Mouse (Mus musculus) testis, adult 2 months (tissue): Measurements from ENCODE around the gene Ppp1r35. TPM values are rescaled to one million over a fixed set of nuclear protein-coding genes. Genes with fewer than 3 reads are reported as not detected.

Source experiments
- H3K27ac ChIP-seq: fragments of 200-500 bp; 2 replicates; pipeline ENCODE4 v1.5.1; 2012; ENCODE audit warnings: low read depth, low read length; ENCODE audit not compliant: control insufficient read depth, insufficient read depth
- H3K27me3 ChIP-seq: fragments of 200-500 bp; 2 replicates; pipeline ENCODE4 v1.6.1; 2012; ENCODE audit warnings: mild to moderate bottlenecking, low read length, moderate library complexity; ENCODE audit not compliant: control insufficient read depth, insufficient read depth
- H3K36me3 ChIP-seq: fragments of 200-500 bp; 2 replicates; pipeline ENCODE4 v1.6.1; 2012; ENCODE audit warnings: mild to moderate bottlenecking, low read length; ENCODE audit not compliant: control insufficient read depth, insufficient read depth
- H3K4me1 ChIP-seq: fragments of 200-500 bp; 2 replicates; pipeline ENCODE4 v1.6.1; 2012; ENCODE audit warnings: low read length; ENCODE audit not compliant: control insufficient read depth, insufficient read depth
- H3K4me3 ChIP-seq: fragments of 200-500 bp; 2 replicates; pipeline ENCODE4 v1.5.1; 2012; ENCODE audit warnings: low read depth, mild to moderate bottlenecking, low read length, moderate library complexity, mixed read lengths; ENCODE audit not compliant: control insufficient read depth
- CTCF ChIP-seq: fragments of 200-500 bp; IDR thresholded peaks from 2 replicates; pipeline ENCODE4 v1.5.1; 2012; ENCODE audit warnings: low read depth, mild to moderate bottlenecking, inconsistent platforms, low read length, moderate library complexity; ENCODE audit not compliant: control insufficient read depth, insufficient read depth, insufficient replicate concordance
- POLR2A ChIP-seq: fragments of 200-500 bp; IDR thresholded peaks from 2 replicates; pipeline ENCODE4 v1.6.1; 2012; ENCODE audit warnings: low read depth, mild to moderate bottlenecking, inconsistent platforms, low read length, moderate library complexity; ENCODE audit not compliant: control insufficient read depth
- polyA plus RNA-seq: library from polyadenylated mRNA; depleted of rRNA; stranded (reverse); fragments of >200 nt; gene quantifications from 2 replicates; pipeline ENCODE4 v1.2.3, GENCODE M21; 2012; rRNA removed

Gene Ppp1r35
- polyA plus RNA-seq = 48.3 and 60.4 TPM in 2 replicates

DNA sequence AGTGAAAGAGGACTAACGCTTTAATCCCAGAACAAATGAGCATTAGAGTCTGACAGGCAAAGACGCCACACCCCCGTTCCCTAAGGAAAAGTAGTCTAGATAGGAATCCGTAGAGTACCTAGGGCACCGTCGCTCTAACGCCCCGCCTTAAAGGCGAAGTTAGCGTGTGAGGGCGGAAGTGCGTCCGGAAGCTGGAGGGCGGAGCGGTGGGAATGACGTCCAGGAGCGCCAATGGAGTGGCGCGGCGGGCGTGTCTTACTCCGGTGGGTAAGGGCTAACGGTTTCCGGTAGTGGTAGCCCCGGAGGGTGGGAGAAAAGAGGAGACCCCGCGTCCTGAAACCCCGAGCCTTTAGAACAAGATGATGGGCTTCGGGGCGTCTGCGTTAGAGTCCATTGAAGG lies at the start of gene Ppp1r35:
TSS of gene Ppp1r35 (plus strand) at position 215 of the 400 bp plus-strand sequence.
- Histone ChIP-seq H3K27me3 (no peaks in the 10 kb centered on the region), H3K36me3 (no peaks in the 10 kb centered on the region; the same call in none of the 2 replicates), H3K27ac (peak within 1 kb of the TSS; percentile 77), H3K4me1 (peaks cover 5% of the 10 kb centered on the region), H3K4me3 (peak within 1 kb of the TSS; percentile 89)
- TF ChIP-seq CTCF = no peak
- TF ChIP-seq POLR2A = peak; percentile 72; the same call in 1 of the 2 replicates

DNA sequence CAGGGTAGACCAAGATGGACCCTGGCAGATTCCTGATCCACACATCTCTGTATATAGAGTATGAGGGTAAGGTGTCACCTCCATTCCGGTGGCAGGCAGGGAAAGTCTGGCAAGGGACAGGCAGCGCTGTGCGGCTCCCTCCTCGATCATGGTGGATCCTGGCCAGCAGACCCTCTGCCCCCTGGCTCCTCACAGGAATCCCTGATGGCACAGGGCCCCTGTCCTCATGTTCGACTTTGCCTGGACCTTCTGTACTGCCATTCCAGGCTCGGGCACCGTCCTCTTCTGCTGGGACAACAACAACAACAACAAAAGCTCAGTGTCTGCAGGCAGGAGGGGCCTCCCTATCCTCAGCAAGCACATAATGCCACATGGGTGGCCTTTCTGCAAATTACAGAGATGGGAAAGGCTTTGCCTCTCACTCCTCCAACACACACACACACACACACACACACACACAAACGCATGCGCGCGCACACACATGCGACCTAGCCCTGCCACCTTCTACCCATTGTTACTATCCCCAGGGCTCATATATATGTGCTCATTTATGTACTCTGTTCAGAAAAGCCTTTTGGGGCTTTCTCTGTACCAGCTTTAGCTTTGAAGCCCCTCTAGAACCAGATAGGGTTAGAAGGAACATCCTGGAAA lies 44.9 kb upstream of the Ppp1r35 start:
- no peaks in the 10 kb centered on the region for H3K27me3 ChIP-seq
- H3K4me3 ChIP-seq = no peak overlapping the region
- H3K36me3 ChIP-seq = no peaks in the 10 kb centered on the region
- no peak overlapping the region for H3K27ac ChIP-seq
- TF ChIP-seq CTCF = no peak
- TF ChIP-seq POLR2A = no peak
- peaks cover 22% of the 10 kb centered on the region for H3K4me1 ChIP-seq

DNA sequence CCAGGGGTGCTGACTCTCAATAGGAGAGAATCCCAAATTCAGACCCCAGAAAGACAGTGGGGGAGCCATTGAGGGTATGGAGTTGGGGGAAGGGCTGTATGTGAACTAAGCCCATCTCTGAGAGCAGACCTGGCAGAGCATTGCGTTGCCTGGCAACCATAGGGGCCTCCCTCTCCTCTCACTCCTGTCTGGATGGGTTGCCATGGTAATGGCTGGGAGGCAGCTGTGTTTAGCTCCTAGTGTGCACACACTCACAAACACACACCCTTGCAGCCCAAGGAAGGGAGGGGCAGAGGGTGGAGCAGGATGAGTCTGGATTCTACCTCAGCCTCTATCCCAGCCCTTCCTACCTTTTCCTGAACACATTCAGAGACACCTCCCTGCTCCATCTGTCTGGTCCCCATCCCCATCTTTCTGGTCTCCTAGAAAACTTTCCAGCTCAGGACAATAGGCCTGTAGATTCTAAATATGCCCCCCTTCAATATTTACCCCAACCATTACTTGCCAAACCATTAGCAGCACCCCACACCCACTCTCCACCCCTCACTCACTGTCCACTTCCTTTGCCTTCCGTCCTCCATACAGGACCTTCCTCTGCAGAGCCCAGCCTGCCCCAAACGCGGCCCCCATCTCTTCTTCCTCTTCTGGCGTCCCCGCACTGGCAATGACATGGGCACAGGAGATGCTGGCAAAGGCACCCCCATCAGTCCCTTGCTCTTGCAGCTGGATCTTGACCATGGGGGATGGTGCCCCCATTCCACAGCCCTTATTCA lies 44.2 kb upstream of the Ppp1r35 start:
- no peak for TF ChIP-seq POLR2A
- no peak for TF ChIP-seq CTCF
- H3K36me3 ChIP-seq = no peaks in the 10 kb centered on the region
- H3K4me3 ChIP-seq = no peak overlapping the region
- H3K27ac ChIP-seq = no peak overlapping the region
- H3K27me3 ChIP-seq = no peaks in the 10 kb centered on the region
- H3K4me1 ChIP-seq = peaks cover 22% of the 10 kb centered on the region

- Histone ChIP-seq H3K4me3 (no peak overlapping the region), H3K36me3 (no peaks in the 10 kb centered on the region), H3K4me1 (peaks cover 16% of the 10 kb centered on the region), H3K27me3 (no peaks in the 10 kb centered on the region), H3K27ac (no peak overlapping the region)
- no peak for TF ChIP-seq POLR2A
- TF ChIP-seq CTCF = no peak
Measured at GRCm38 (mm10) chr5:137737400-137737940, 41.2 kb upstream of the Ppp1r35 start.

GRCm38 (mm10) chr5:137738516-137738915 lies 40.1 kb upstream of the Ppp1r35 start:
- Histone ChIP-seq H3K27ac (no peak overlapping the region), H3K4me1 (peaks cover 16% of the 10 kb centered on the region), H3K4me3 (no peak overlapping the region), H3K27me3 (no peaks in the 10 kb centered on the region), H3K36me3 (no peaks in the 10 kb centered on the region)
- TF ChIP-seq CTCF = no peak
- TF ChIP-seq POLR2A = no peak

GRCm38 (mm10) chr5:137739471-137739870 lies 39.2 kb upstream of the Ppp1r35 start:
- Histone ChIP-seq H3K27me3 (no peaks in the 10 kb centered on the region), H3K36me3 (no peaks in the 10 kb centered on the region), H3K4me3 (no peak overlapping the region), H3K27ac (no peak overlapping the region), H3K4me1 (peaks cover 8% of the 10 kb centered on the region)
- TF ChIP-seq POLR2A (no peak), CTCF (no peak)

DNA sequence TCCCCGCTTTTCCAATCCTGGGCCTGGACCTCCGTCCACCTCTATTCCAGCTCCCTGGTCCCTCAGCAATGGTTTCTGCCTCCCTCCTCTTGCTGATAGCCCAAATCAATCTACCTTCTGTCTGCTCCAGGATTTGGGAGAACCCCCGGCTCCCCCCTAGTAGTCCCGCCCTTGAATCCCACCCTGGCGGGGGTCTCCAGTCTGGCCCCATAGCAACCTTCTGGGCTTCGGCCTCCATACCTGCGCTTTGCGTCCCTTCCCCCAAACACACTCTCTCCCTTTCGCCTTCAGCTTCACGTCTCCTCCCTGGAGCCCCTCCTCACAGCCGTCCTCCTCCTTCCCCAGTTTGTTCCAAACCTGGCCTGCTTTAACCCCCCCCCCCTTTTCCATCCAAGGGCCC lies 38.1 kb upstream of the Ppp1r35 start:
- H3K27me3 ChIP-seq = no peaks in the 10 kb centered on the region
- peaks cover 8% of the 10 kb centered on the region for H3K4me1 ChIP-seq
- no peak overlapping the region for H3K27ac ChIP-seq
- H3K4me3 ChIP-seq = peak overlapping the region; percentile 62; the same call in 1 of the 2 replicates
- no peaks in the 10 kb centered on the region for H3K36me3 ChIP-seq
- no peak for TF ChIP-seq CTCF
- TF ChIP-seq POLR2A = no peak
